Mouse (Mus musculus): ENCODE data around the gene Dennd1a. TPM values are rescaled to one million over a fixed set of nuclear protein-coding genes. Genes with fewer than 3 reads are reported as not detected.

Gene Dennd1a
- polyA plus RNA-seq, 1 experiment, result 17.5 TPM

- H3K4me1 ChIP-seq (ENCODE audit: control insufficient read depth, insufficient read depth, insufficient read length), result no peaks in the 10 kb centered on the region
- 87% methylated on average over 8 of the region's 8 CpGs for WGBS
- H3K27ac ChIP-seq (ENCODE audit: insufficient read depth, low read length), result no peak overlapping the region
- no peak overlapping the region for H3K4me3 ChIP-seq (ENCODE audit: extremely low read depth, insufficient read depth, insufficient read length)
- no peaks in the 10 kb centered on the region for H3K27me3 ChIP-seq (ENCODE audit: control insufficient read depth, insufficient read depth, low read length)
- H3K36me3 ChIP-seq (ENCODE audit: control insufficient read depth, insufficient read depth, low read length), result no peaks in the 10 kb centered on the region
- no peak for DNase-seq (ENCODE audit: low read depth in 1 of 2, low spot score in 2 of 2)
- TF ChIP-seq CTCF (IDR thresholded peaks at IDR 0.05; ENCODE audit: extremely low read depth, insufficient read depth, insufficient read length, insufficient replicate concordance), result no peak
Measured at GRCm38 (mm10) chr2:37903286-37903685, 383.9 kb downstream of the Dennd1a start.

DNA sequence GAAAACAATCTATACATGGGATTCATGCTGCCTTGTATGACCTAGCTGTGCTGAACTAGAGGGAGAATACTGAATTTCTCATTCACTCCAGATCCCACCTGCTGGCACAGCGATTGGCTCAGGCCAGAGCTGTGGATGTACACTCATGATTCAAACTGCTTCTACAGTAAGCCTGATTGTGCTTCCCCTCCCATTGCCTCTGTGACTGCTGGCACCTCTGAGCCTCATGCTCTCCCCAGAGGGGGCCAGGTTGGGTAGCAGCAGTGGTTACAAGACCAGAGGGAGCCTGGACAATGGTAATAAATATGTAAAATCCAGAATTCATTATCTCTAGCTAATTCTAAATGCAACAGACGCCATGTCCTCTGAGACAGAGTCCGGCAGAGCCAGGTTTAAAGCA lies 404.0 kb downstream of the Dennd1a start:
- H3K36me3 ChIP-seq (ENCODE audit: control insufficient read depth, insufficient read depth, low read length), result no peaks in the 10 kb centered on the region
- H3K4me3 ChIP-seq (ENCODE audit: extremely low read depth, insufficient read depth, insufficient read length), result no peak overlapping the region
- TF ChIP-seq CTCF (IDR thresholded peaks at IDR 0.05; ENCODE audit: extremely low read depth, insufficient read depth, insufficient read length, insufficient replicate concordance) (no peak), POLR2A (IDR thresholded peaks at IDR 0.05; ENCODE audit: low read depth, low read length) (no peak)
- DNase-seq (ENCODE audit: low read depth in 1 of 2, low spot score in 2 of 2), result no peak
- WGBS, result 93% methylated on average over 3 of the region's 3 CpGs
- H3K27ac ChIP-seq (ENCODE audit: insufficient read depth, low read length), result no peak overlapping the region
- H3K4me1 ChIP-seq (ENCODE audit: control insufficient read depth, insufficient read depth, insufficient read length), result no peaks in the 10 kb centered on the region
- H3K27me3 ChIP-seq (ENCODE audit: control insufficient read depth, insufficient read depth, low read length), result no peaks in the 10 kb centered on the region

GRCm38 (mm10) chr2:37881262-37881913 lies 405.8 kb downstream of the Dennd1a start:
- no peaks in the 10 kb centered on the region for H3K27me3 ChIP-seq (ENCODE audit: control insufficient read depth, insufficient read depth, low read length)
- H3K4me1 ChIP-seq (ENCODE audit: control insufficient read depth, insufficient read depth, insufficient read length), result no peaks in the 10 kb centered on the region
- no peak for DNase-seq (ENCODE audit: low read depth in 1 of 2, low spot score in 2 of 2)
- no peaks in the 10 kb centered on the region for H3K36me3 ChIP-seq (ENCODE audit: control insufficient read depth, insufficient read depth, low read length)
- no peak overlapping the region for H3K27ac ChIP-seq (ENCODE audit: insufficient read depth, low read length)
- TF ChIP-seq POLR2A (IDR thresholded peaks at IDR 0.05; ENCODE audit: low read depth, low read length) (no peak), CTCF (IDR thresholded peaks at IDR 0.05; ENCODE audit: extremely low read depth, insufficient read depth, insufficient read length, insufficient replicate concordance) (no peak)
- 79% methylated on average over 5 of the region's 5 CpGs for WGBS
- no peak overlapping the region for H3K4me3 ChIP-seq (ENCODE audit: extremely low read depth, insufficient read depth, insufficient read length)

DNA sequence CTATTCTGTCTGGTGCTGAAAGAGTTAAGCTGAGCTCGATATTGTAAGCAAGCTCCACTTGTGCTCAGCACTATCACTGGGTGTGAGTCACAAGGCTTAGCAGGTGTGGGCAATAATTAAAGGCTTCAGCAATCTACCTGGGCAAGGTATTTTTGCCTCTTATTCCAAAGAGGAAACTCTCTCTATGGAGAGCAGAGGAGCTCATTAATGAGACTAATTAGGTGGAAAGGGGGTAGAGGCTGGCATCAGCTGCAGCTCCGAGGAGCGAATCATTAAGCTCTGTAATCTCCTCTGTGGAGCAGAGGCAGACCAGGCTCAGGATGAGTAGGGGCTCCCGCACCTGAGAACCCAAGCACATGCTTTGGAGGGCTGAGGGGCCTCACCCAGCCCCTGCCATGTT lies 407.5 kb downstream of the Dennd1a start:
- Histone ChIP-seq H3K27ac (ENCODE audit: insufficient read depth, low read length) (no peak overlapping the region), H3K27me3 (ENCODE audit: control insufficient read depth, insufficient read depth, low read length) (no peaks in the 10 kb centered on the region), H3K36me3 (ENCODE audit: control insufficient read depth, insufficient read depth, low read length) (no peaks in the 10 kb centered on the region), H3K4me3 (ENCODE audit: extremely low read depth, insufficient read depth, insufficient read length) (no peak overlapping the region), H3K4me1 (ENCODE audit: control insufficient read depth, insufficient read depth, insufficient read length) (no peaks in the 10 kb centered on the region)
- WGBS, result 86% methylated on average over 4 of the region's 4 CpGs
- no peak for DNase-seq (ENCODE audit: low read depth in 1 of 2, low spot score in 2 of 2)
- no peak for TF ChIP-seq CTCF (IDR thresholded peaks at IDR 0.05; ENCODE audit: extremely low read depth, insufficient read depth, insufficient read length, insufficient replicate concordance)
- TF ChIP-seq POLR2A (IDR thresholded peaks at IDR 0.05; ENCODE audit: low read depth, low read length), result no peak

GRCm38 (mm10) chr2:37872791-37873190 lies 414.4 kb downstream of the Dennd1a start:
- 77% methylated on average over 4 of the region's 4 CpGs for WGBS

DNA sequence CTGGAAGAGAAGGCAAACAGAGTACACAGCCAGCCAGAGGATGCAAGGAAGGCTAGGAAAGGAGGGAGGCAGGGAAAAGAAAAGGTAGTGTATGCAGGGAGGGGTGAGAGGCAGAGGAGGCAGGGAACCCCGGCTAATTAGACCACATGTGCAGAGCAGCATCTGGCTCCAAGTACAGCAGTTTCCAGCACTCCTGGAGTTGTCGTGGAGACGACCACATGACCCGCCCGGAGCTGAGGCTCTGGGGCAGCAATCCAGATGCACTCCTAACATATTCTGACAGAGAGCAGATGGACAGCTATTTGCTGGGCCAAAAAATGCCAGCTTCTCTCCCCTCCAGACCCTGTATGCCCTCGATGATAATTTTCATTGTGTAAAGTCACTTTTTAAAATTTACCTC lies 417.6 kb downstream of the Dennd1a start:
- Histone ChIP-seq H3K27ac (ENCODE audit: insufficient read depth, low read length) (no peak overlapping the region), H3K36me3 (ENCODE audit: control insufficient read depth, insufficient read depth, low read length) (no peaks in the 10 kb centered on the region), H3K27me3 (ENCODE audit: control insufficient read depth, insufficient read depth, low read length) (no peaks in the 10 kb centered on the region), H3K4me3 (ENCODE audit: extremely low read depth, insufficient read depth, insufficient read length) (no peak overlapping the region), H3K4me1 (ENCODE audit: control insufficient read depth, insufficient read depth, insufficient read length) (no peaks in the 10 kb centered on the region)
- WGBS, result 85% methylated on average over 6 of the region's 6 CpGs
- DNase-seq (ENCODE audit: low read depth in 1 of 2, low spot score in 2 of 2), result no peak
- no peak for TF ChIP-seq POLR2A (IDR thresholded peaks at IDR 0.05; ENCODE audit: low read depth, low read length)
- no peak for TF ChIP-seq CTCF (IDR thresholded peaks at IDR 0.05; ENCODE audit: extremely low read depth, insufficient read depth, insufficient read length, insufficient replicate concordance)

More at GRCm38 (mm10) chr2:37872791-37873190, 414.4 kb downstream of the Dennd1a start:
- no peak overlapping the region for H3K4me3 ChIP-seq (ENCODE audit: extremely low read depth, insufficient read depth, insufficient read length)
- no peaks in the 10 kb centered on the region for H3K36me3 ChIP-seq (ENCODE audit: control insufficient read depth, insufficient read depth, low read length)
- H3K4me1 ChIP-seq (ENCODE audit: control insufficient read depth, insufficient read depth, insufficient read length), result no peaks in the 10 kb centered on the region
- no peak overlapping the region for H3K27ac ChIP-seq (ENCODE audit: insufficient read depth, low read length)
- TF ChIP-seq POLR2A (IDR thresholded peaks at IDR 0.05; ENCODE audit: low read depth, low read length) (no peak), CTCF (IDR thresholded peaks at IDR 0.05; ENCODE audit: extremely low read depth, insufficient read depth, insufficient read length, insufficient replicate concordance) (no peak)
- no peak for DNase-seq (ENCODE audit: low read depth in 1 of 2, low spot score in 2 of 2)
- H3K27me3 ChIP-seq (ENCODE audit: control insufficient read depth, insufficient read depth, low read length), result no peaks in the 10 kb centered on the region

DNA sequence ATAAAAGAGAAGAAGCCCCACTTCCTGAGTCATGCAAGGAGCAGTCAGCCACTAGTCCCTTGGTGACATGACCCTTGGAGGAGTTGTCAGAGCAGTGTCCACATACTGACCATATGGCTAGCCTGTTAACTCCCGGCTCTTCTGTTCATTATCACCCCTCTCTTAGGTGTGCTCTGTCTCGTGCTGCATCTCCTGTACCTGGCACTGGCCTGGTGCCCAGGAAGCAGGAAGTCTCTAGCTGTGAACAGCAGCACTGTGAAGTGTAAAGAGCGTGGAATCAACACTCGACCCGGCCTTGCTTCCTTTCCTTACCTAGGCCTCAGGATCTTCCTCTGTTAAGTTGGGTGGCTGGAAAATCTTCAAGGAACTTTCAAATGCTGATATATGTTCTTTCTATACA lies 419.8 kb downstream of the Dennd1a start:
- Histone ChIP-seq H3K27me3 (ENCODE audit: control insufficient read depth, insufficient read depth, low read length) (no peaks in the 10 kb centered on the region), H3K27ac (ENCODE audit: insufficient read depth, low read length) (no peak overlapping the region), H3K36me3 (ENCODE audit: control insufficient read depth, insufficient read depth, low read length) (no peaks in the 10 kb centered on the region), H3K4me3 (ENCODE audit: extremely low read depth, insufficient read depth, insufficient read length) (no peak overlapping the region), H3K4me1 (ENCODE audit: control insufficient read depth, insufficient read depth, insufficient read length) (no peaks in the 10 kb centered on the region)
- 80% methylated on average over 5 of the region's 5 CpGs for WGBS
- TF ChIP-seq CTCF (IDR thresholded peaks at IDR 0.05; ENCODE audit: extremely low read depth, insufficient read depth, insufficient read length, insufficient replicate concordance) (no peak), POLR2A (IDR thresholded peaks at IDR 0.05; ENCODE audit: low read depth, low read length) (no peak)
- DNase-seq (ENCODE audit: low read depth in 1 of 2, low spot score in 2 of 2), result no peak

Data from spleen, adult 2 months (tissue).